In genomic region chr6:35380721-35381466, GRCm38 (mm10) we compare ENCODE assay signal across 8 mouse cellular contexts. TPM values are rescaled to one million over a fixed set of nuclear protein-coding genes. Genes with fewer than 3 reads are reported as not detected.
A peak's percentile ranks its signal among the peaks of the same experiment; 100 is the strongest.
DNase-seq lines count a peak whose midpoint lies in the region.

No protein-coding gene starts in this region.

- DNase-seq in A20 (ENCODE audit: low read depth, low spot score) = peak; percentile 64
- DNase-seq in MEL-GATA-1-ER (ENCODE audit: extremely low read depth, low read depth) = peak; percentile 43
- DNase-seq in embryo, embryonic 11 days = peak; percentile 83
- peak; percentile 23 to 42 for DNase-seq in heart, postnatal 14 days
- peak; percentile 39 to 69 for DNase-seq in kidney, postnatal 4 days
- DNase-seq in lung, postnatal 36 days = peak; percentile 24
- peak; percentile 75 for DNase-seq in splenic B cell, adult 2 months (ENCODE audit: low read depth, low spot score)
- DNase-seq in ovary, postnatal 10 days (ENCODE audit: low spot score) = no peak

- intact Hi-C loops in heart, postnatal 14 days (cut with DNase I) = loop anchor here (1.0 to 10.0 kb wide), 5 partner anchors 129 to 1664 kb away; no protein-coding TSS in a partner anchor

- H3K36me3 ChIP-seq in splenic B cell, adult 2 months (ENCODE audit: control insufficient read depth, insufficient read depth, low read length, poor library complexity, severe bottlenecking) = no peaks in the 10 kb centered on the region

- H3K27me3 ChIP-seq in splenic B cell, adult 2 months (ENCODE audit: control insufficient read depth, insufficient read depth, low read length, poor library complexity, severe bottlenecking) = no peaks in the 10 kb centered on the region

RNA-seq across cellular contexts. Expression of gene Fam180a, which starts 55.0 kb away (rescaled TPM):
- 1 to 10 TPM; 1.5 to 2.2 TPM for total RNA-seq in heart, postnatal 14 days (2021)
